Comparison of ENCODE assay signal across 27 mouse cellular contexts in genomic region chr2:173177481-173177880, GRCm38 (mm10). TPM values are rescaled to one million over a fixed set of nuclear protein-coding genes. Genes with fewer than 3 reads are reported as not detected.
DNase-seq lines count a peak whose midpoint lies in the region; ATAC-seq and TF ChIP-seq lines count a peak whose summit lies in the region.
"Had no signal": no experiment of that assay in that cellular context is flagged by ENCODE, and none has a peak within 500 bp of the region (broad histone marks: within the 10 kb centered on the region; RNA-seq: fewer than 3 reads in every experiment).

No protein-coding gene starts in this region.

- H3K4me3 ChIP-seq in forebrain, embryonic 10.5 days = no peak overlapping the region
- H3K4me3 ChIP-seq in forebrain, embryonic 11.5 days (ENCODE audit: low read depth, low read length) = no peak overlapping the region
- H3K4me3 ChIP-seq in stomach, postnatal 0 days (ENCODE audit: low read depth, low read length) = no peak overlapping the region
- H3K4me3 ChIP-seq: embryonic facial prominence, embryonic 10.5 days; left cerebral cortex, adult 2 months; limb, embryonic 13.5 days; liver, embryonic 15.5 days; midbrain, embryonic 12.5 days; neural tube, embryonic 12.5 days had no signal

- DNase-seq in forebrain, embryonic 10.5 days (ENCODE audit: extremely low spot score, low spot score) = peak; percentile 5
- DNase-seq in forebrain, embryonic 11.5 days (ENCODE audit: low spot score) = no peak
- peak; percentile 11 for DNase-seq in kidney, adult 9 months
- no peak for DNase-seq in kidney, adult 11 months
- DNase-seq in ovary, postnatal 10 days (ENCODE audit: low spot score) = peak; percentile 0
- DNase-seq in ovary, postnatal 36 days (ENCODE audit: low spot score) = no peak
- no peak for DNase-seq in stomach, postnatal 0 days (ENCODE audit: low spot score)
- DNase-seq in left cerebral cortex, postnatal 10 days (ENCODE audit: extremely low spot score in 1 of 2, low spot score in 2 of 2) = no peak
- DNase-seq: adrenal gland, adult 2 months; cerebellum, adult 2 months; cerebellum, postnatal 36 days; gastrocnemius, postnatal 14 days; heart, postnatal 36 days; layer of hippocampus, adult 9-11 months; right cerebral cortex, postnatal 14 days; thymus, postnatal 25 days had no signal

- no peak overlapping the region for H3K9ac ChIP-seq in forebrain, embryonic 11.5 days (ENCODE audit: low read length)
- no peak overlapping the region for H3K9ac ChIP-seq in stomach, postnatal 0 days (ENCODE audit: low read length)
- H3K9ac ChIP-seq: limb, embryonic 13.5 days; liver, embryonic 15.5 days; midbrain, embryonic 12.5 days; neural tube, embryonic 12.5 days had no signal

- no peak overlapping the region for H3K27ac ChIP-seq in forebrain, embryonic 10.5 days
- H3K27ac ChIP-seq in forebrain, embryonic 11.5 days (ENCODE audit: low read depth, low read length) = no peak overlapping the region
- H3K27ac ChIP-seq in stomach, postnatal 0 days (replicated peaks) = peak overlapping the region; percentile 65
- H3K27ac ChIP-seq: embryonic facial prominence, embryonic 10.5 days; left cerebral cortex, adult 2 months; limb, embryonic 13.5 days; liver, embryonic 15.5 days; macrophage; midbrain, embryonic 12.5 days; neural tube, embryonic 12.5 days had no signal

- no peak for ATAC-seq in forebrain, embryonic 11.5 days (replicated peaks; ENCODE audit: low FRiP score)
- no peak for ATAC-seq in stomach, postnatal 0 days (ENCODE audit: low FRiP score, low TSS enrichment)
- ATAC-seq: forebrain, embryonic 14.5 days; hindbrain, embryonic 16.5 days had no signal

- H3K4me2 ChIP-seq in forebrain, embryonic 11.5 days (ENCODE audit: low read depth, low read length, severe bottlenecking) = no peak overlapping the region
- no peak overlapping the region for H3K4me2 ChIP-seq in stomach, postnatal 0 days (replicated peaks; ENCODE audit: low read depth)
- H3K4me2 ChIP-seq: limb, embryonic 13.5 days; liver, embryonic 15.5 days; midbrain, embryonic 12.5 days; neural tube, embryonic 12.5 days had no signal

- 78% methylated on average over 5 of the region's 5 CpGs for WGBS in forebrain, embryonic 10.5 days
- 80% methylated on average over 5 of the region's 5 CpGs for WGBS in forebrain, embryonic 11.5 days
- 72% methylated on average over 5 of the region's 5 CpGs for WGBS in stomach, postnatal 0 days

- peaks cover 7% of the 10 kb centered on the region; the same call in 1 of the 2 replicates for H3K9me3 ChIP-seq in forebrain, embryonic 10.5 days
- no peaks in the 10 kb centered on the region; the same call in 1 of the 2 replicates for H3K9me3 ChIP-seq in forebrain, embryonic 11.5 days (ENCODE audit: control insufficient read depth, low read length)
- no peaks in the 10 kb centered on the region for H3K9me3 ChIP-seq in stomach, postnatal 0 days (ENCODE audit: control insufficient read depth, low read length)
- H3K9me3 ChIP-seq: embryonic facial prominence, embryonic 10.5 days; limb, embryonic 13.5 days; liver, embryonic 15.5 days; neural tube, embryonic 12.5 days had no signal

- peaks cover 24% of the 10 kb centered on the region for H3K4me1 ChIP-seq in forebrain, embryonic 10.5 days
- peaks cover 7% of the 10 kb centered on the region for H3K4me1 ChIP-seq in forebrain, embryonic 11.5 days (replicated peaks; ENCODE audit: control insufficient read depth, insufficient read depth, low read length)
- H3K4me1 ChIP-seq in stomach, postnatal 0 days (replicated peaks; ENCODE audit: control insufficient read depth, insufficient read depth) = peaks cover 7% of the 10 kb centered on the region; the same call in 1 of the 2 replicates

- TF ChIP-seq EP300 in stomach, postnatal 0 days (optimal IDR thresholded peaks at IDR 0.05) = no peak

- intact Hi-C loops in left cerebral cortex, postnatal 10 days (cut with DNase I) = no loop called here

- TF ChIP-seq CTCF in stomach, postnatal 0 days (IDR thresholded peaks at IDR 0.05; ENCODE audit: low read depth) = no peak

- peaks cover 17% of the 10 kb centered on the region for H3K27me3 ChIP-seq in forebrain, embryonic 10.5 days (ENCODE audit: poor library complexity, severe bottlenecking)
- no peaks in the 10 kb centered on the region for H3K27me3 ChIP-seq in forebrain, embryonic 11.5 days (ENCODE audit: control insufficient read depth, insufficient read depth, low read length)
- H3K27me3 ChIP-seq in stomach, postnatal 0 days (ENCODE audit: control insufficient read depth, insufficient read depth, low read length) = no peaks in the 10 kb centered on the region

- H3K36me3 ChIP-seq in forebrain, embryonic 10.5 days (replicated peaks) = no peaks in the 10 kb centered on the region
- H3K36me3 ChIP-seq in forebrain, embryonic 11.5 days (ENCODE audit: control insufficient read depth, insufficient read depth, low read length) = no peaks in the 10 kb centered on the region
- no peaks in the 10 kb centered on the region for H3K36me3 ChIP-seq in stomach, postnatal 0 days (ENCODE audit: control insufficient read depth, insufficient read depth, low read length)
- H3K36me3 ChIP-seq: embryonic facial prominence, embryonic 10.5 days; limb, embryonic 13.5 days; liver, embryonic 15.5 days; midbrain, embryonic 12.5 days; neural tube, embryonic 12.5 days had no signal

RNA-seq across cellular contexts. Expression of gene Pck1, which starts 24.6 kb away (rescaled TPM):
- not detected in 2 replicates for polyA plus RNA-seq in forebrain, embryonic 10.5 days (2016; fragmentation: Nextera tagmentation; extraction: Ambion mirVana)
- polyA plus RNA-seq in forebrain, embryonic 11.5 days (2014; fragmentation: Nextera tagmentation; extraction: Ambion mirVana) = not detected in 2 replicates
- polyA plus RNA-seq in stomach, postnatal 0 days (2015; fragmentation: Nextera tagmentation; extraction: Ambion mirVana) = 0.59 and 0.70 TPM in 2 replicates
- not detected for total RNA-seq in left cerebral cortex, postnatal 10 days (2021)
- polyA plus RNA-seq: cerebellum, adult 2 months; embryonic facial prominence, embryonic 10.5 days; forebrain, embryonic 14.5 days; hindbrain, embryonic 16.5 days; limb, embryonic 13.5 days; lung, embryonic 16.5 days; macrophage; midbrain, embryonic 12.5 days; neural tube, embryonic 12.5 days had no signal

RNA-seq across cellular contexts. Expression of gene Zbp1, which starts 41.2 kb away (rescaled TPM):
- not detected in 2 replicates for polyA plus RNA-seq in forebrain, embryonic 10.5 days (2016; fragmentation: Nextera tagmentation; extraction: Ambion mirVana)
- polyA plus RNA-seq in forebrain, embryonic 11.5 days (2014; fragmentation: Nextera tagmentation; extraction: Ambion mirVana) = not detected in 2 replicates
- polyA plus RNA-seq in stomach, postnatal 0 days (2015; fragmentation: Nextera tagmentation; extraction: Ambion mirVana) = 4.6 and 5.0 TPM in 2 replicates
- under 1 TPM in 1 of 2 experiments, not detected in 1; 0.12 TPM for total RNA-seq in left cerebral cortex, postnatal 10 days (2021)
- total RNA-seq: gastrocnemius, postnatal 14 days had no signal
- polyA plus RNA-seq: embryonic facial prominence, embryonic 10.5 days; forebrain, embryonic 14.5 days; hindbrain, embryonic 16.5 days had no signal

RNA-seq across cellular contexts. Expression of gene Ctcfl, which starts 58.2 kb away (rescaled TPM):
- 0.04 and 0.07 TPM in 2 replicates for polyA plus RNA-seq in forebrain, embryonic 10.5 days (2016; fragmentation: Nextera tagmentation; extraction: Ambion mirVana)
- 0.08 TPM in 1 of 2 replicates, not detected in the other for polyA plus RNA-seq in forebrain, embryonic 11.5 days (2014; fragmentation: Nextera tagmentation; extraction: Ambion mirVana)
- polyA plus RNA-seq in stomach, postnatal 0 days (2015; fragmentation: Nextera tagmentation; extraction: Ambion mirVana) = 0.07 TPM in 1 of 2 replicates, not detected in the other
- not detected for total RNA-seq in left cerebral cortex, postnatal 10 days (2021)
- total RNA-seq: gastrocnemius, postnatal 14 days had no signal
- polyA plus RNA-seq: adrenal gland, adult 2 months; cerebellum, adult 2 months; forebrain, embryonic 14.5 days; macrophage; midbrain, embryonic 12.5 days; spleen, adult 2 months had no signal

Comparison
In these comparisons a context has a peak if more than half of its experiments do, and no peak if none do; other contexts are left out.
1. DNase-seq: peak in forebrain, embryonic 10.5 days (single experiment), kidney, adult 9 months (single experiment) and ovary, postnatal 10 days (single experiment); none in forebrain, embryonic 11.5 days (single experiment), kidney, adult 11 months (single experiment), ovary, postnatal 36 days (single experiment), stomach, postnatal 0 days (single experiment) and left cerebral cortex, postnatal 10 days (0 of 2).